Mouse (Mus musculus): ENCODE measurements at regions not wholly inside any gene's neighbourhood (a gene's known extent, or its start where the extent isn't known, plus 50 kb on each side); places are given as distances from the start of the nearest gene placed in this dataset.

DNA sequence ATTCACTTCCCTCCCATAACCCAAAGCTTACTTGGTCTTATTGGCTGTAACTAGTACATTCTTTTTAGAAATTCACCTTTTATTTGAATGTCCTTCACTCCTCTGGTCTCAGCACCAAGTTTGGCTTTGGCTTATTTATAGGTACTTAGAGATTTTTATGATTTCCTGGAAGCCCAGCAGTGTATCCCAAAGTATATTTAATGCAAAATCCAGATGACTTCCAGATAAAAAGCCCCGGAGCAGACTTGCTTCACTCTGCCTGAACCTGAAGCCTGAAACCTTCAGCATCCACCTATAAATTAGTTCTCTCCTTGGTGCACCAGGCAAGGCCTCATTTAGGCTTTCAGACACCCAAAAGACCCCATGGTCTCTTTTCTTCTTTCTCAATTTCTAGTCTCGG is 250.8 kb downstream of the Tle4 start:
- DNase-seq: no peak

DNA sequence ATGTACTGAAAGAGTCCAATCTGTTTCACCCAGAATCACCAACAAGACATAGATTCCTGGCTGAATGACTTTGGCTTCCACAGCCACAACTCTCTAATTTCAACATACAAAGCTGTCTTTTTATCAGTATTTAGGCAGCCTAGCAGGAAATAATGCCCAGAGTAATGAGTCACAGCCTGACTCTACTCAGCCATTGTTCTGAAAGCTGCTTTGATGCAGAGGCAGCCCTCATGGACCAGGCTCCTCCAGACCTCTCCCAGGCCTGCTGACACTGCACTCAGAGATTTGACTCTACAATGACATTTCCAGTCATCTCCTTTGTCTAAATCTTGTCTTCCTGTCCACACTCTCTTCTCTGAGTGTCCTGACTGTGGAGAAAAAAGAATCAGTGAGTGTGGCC is 250.4 kb downstream of the Tle4 start:
- DNase-seq: no peak

DNA sequence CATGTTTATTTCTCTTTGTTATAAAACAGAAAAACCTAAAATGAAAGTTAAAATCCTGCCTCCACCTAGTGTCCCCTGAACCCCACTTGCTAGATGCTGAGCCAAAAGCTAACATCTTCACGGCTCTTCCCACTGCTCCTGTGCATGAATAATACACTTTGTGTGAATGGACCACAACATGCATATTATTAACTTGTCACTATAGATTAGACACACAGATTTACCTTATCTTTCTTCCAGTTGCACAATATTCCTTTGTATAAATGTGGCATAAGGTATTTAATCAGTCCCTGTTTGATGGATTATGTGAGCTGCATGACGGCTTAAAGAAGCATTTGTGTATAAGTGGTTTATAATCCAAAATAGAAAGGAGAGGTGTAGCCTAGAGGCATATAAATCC is 248.1 kb downstream of the Tle4 start:
- DNase-seq: no peak

DNA sequence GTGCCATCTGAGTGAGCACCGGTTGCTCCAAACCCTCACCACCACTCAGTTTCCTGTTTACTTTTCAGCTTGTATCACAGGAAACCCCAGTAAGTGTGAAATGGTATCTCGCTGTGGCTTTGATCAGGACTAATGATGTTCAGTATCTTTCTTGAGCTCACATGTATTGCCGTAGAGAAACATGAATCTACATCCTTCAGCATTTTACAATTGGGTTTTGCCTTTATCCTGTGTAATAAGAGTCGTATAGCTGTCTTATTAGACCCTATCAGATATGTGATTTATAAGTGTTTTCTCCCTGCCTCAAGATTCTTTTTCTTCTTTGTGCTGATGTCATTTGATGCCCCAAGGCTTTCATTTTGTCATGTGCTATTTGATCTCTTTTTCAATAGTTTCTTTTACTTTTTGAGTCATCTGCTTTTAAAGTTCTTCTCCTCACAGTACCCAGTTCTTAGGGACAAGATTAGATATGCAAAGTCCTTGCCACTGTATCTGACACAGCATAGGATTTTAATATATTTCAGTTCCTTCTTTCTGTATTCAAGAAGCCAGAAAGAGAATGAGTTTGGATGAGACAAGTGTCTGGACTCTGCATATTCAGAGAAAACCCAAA is 246.0 kb downstream of the Tle4 start:
- DNase-seq: no peak

DNA sequence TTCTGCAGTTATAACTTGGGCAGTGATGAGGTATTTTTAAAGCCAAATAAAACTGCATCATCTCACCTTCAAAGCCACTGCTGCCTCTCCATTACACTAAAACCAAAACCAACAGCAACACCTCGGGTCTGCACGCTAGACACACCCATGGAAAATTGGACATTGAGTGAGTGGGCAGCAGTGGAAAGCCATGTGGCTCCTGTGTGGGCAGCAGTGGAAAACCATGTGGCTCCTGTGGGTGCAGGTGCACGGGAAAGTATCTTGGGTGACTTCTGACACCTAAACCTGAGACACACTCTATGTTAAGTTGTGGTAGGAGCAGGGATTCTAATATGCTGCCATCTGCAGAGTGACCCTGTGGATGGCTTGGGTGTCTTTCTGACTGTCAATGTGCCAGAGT is 245.3 kb downstream of the Tle4 start:
- no peak for DNase-seq

DNA sequence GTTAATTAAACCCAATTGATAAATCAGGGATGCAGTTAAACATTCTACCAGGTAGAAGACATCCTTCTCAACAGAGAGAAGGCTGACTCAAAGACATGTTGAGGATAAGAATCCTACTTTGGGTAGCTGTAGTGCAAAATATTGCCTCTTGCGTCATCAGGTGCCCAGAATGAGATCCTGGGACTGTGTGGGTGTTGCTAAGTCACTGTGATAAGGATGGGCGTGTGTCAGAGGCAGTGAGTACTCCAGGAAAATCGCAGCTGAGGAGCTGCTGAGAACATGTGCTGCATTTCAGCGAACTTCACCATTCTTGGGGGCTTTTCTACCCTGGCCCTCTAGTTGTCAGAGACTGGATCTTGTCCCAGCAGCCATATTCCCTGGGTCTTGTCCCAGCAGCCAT is 244.7 kb downstream of the Tle4 start:
- no peak for DNase-seq

DNA sequence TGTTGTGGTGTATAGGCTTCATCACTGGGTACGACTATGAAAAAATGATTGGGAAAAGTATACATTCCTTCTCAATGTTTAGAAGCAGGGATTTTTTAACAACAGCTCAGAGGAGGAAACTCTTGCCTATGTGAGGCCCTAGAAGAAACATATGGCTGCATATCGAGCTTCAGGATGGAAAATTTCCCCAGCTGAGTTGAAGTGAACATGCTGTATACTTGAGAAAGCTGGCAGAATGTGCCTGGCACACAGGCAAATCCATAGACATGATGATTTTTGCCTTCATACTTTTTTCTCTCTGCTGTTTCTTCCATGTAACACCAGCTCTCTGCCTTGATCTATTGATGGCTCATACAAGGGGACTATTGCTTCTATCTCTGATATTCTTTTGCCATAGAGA is 242.7 kb downstream of the Tle4 start:
- DNase-seq: no peak

DNA sequence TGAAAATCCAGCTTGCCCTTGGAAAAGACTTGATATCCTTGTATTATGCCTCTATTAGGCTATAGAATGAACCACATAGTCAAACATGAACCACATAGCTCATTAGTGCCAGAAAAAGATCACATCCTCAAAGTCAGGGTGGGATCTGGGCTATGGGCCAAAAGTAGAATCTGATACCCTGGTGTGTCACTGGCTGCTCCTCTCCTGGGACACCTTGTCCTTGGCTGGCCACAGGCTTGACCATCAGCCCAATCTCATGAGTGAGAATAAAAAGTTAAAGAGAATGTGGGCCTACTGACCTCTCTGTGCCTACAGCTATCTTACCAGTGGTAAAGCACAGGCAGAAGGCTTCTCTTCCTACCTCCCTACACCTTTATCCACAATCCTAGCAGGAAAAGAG is 241.9 kb downstream of the Tle4 start:
- no peak for DNase-seq

DNA sequence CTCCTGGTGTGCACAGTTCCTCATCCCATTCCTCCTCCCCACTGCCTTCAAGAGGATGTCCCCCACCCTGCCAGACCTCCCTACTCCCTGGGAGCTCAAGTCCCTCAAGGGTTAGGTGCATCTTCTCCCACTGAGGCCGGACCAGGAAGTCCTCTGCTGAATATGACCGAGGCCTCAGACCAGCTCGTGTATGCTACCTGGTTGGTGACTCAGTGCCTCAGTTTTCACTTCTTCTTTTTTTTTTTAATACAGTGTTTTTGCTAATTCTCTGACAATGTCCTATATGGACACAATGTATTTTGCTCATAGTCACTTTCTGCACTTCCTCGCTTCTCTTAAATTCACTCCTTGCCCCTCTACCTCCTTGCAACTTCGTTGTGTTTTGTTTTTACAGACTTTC is 237.2 kb downstream of the Tle4 start:
- no peak for DNase-seq

DNA sequence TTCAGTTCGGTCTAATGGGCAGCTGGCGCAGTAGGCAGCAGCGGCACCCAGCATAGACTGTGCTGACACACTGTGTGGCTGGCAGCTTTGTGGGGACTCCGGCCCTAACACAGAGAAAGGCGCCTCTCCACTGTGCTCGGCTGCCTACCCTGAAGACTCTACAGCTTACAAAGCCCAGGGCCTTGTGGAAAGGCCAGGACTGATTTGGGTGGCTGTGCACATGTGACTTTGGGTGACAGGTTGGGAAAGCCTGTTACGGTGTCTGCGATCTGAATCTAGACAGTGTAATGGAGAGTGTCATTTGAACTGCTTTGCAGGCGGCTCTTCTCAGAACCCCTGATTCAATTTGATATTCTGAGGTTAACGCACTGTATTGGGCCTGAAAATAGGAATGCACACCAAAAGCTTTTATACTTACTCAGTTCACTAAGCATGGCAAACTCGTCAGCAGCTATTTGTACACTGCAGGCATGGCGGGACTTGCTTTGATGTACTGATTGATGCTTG is 228.7 kb downstream of the Tle4 start:
- no peak for DNase-seq

DNA sequence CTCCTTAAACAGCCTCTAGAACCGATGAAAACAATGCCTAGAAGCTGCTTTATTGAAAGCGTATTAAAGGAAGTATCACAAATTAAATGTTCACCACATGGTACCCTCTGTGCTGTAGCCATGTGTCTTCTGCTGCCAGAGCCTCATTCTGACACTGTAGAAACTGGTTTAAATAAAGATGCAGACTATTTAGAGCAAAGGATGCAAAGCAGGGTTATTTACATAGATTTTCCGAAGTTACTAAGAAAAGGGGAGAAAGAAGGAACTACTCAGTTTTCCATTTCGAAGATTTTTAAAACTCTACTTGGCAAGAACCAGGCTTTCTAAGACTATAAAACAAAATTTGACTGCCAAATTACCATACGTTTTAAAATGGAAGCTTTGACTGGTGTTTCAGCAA is 226.5 kb downstream of the Tle4 start:
- DNase-seq: no peak

DNA sequence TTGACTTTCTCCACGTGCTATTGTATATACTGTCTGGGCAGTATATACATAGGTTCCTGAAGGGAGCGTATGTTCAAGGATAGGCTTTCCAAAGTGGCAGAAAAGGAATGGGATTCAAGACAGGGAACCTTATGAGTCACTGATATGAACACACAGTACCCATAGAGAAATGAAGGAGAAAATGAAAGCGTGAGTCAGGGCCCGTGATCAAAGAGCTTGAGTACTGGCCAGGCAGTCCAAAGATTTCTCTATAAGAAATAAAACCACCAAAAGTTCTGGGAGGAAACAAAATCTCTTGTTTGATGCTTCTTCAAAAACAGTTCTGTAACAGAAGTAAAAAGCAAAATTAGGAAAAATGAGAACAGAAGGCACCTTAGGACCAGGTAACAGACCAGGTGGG is 223.9 kb downstream of the Tle4 start:
- no peak for DNase-seq

DNA sequence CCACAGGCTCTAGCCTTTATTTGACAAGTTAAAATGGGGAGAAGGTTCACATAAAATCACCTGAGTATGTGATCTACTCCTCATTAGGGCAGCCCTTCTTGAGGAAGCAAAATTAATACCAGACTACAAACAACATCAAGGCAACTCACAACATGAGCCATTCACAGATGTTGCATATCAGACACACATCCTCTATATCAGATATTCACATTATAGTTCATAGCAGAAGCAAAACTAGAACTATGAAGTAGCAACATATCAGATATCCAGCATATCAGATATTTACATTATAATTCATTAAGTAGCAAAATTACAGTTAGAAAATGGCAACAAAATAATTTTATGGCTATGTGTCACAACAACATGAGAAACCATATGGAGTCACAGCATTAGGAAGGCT is 217.0 kb downstream of the Tle4 start:
- DNase-seq: no peak

DNA sequence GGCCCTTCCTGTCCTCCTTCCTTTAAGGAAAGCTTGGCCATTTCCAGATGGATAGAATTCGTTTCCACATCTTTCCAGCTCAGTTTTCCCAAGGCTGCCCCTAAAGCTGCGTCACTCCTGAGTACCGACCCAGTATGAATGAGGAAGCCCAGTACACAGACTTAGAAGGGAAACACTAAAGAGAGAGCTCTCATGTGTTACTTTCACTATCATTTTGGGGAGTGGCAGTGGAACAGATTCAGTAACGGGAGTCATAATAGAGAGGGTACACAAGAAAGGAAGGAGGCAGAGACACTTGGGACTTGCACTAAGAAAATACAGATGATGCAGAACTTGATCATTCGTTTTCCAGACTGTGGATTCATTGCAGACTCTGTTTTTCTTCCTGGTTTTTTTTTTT is 210.1 kb downstream of the Tle4 start:
- no peak for DNase-seq

DNA sequence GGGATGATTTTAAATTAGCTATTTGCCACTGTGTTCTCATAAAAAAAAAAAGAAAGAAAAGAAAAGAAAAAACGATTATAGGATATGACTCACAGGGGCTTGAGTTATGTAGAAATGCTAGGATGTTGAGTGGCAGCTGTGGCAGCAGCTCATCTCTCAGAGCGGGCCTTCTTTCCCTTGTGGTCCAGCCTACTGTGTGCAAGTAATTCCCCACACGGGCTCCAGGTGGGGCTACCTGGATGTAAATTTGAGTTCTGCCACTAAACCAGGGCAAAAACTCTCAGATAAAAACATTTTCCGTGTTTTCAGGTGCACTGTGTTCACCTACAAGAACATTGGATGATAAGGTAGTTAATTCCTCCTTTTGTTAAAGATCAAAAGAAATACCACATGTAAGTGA is 209.3 kb downstream of the Tle4 start:
- DNase-seq: no peak

DNA sequence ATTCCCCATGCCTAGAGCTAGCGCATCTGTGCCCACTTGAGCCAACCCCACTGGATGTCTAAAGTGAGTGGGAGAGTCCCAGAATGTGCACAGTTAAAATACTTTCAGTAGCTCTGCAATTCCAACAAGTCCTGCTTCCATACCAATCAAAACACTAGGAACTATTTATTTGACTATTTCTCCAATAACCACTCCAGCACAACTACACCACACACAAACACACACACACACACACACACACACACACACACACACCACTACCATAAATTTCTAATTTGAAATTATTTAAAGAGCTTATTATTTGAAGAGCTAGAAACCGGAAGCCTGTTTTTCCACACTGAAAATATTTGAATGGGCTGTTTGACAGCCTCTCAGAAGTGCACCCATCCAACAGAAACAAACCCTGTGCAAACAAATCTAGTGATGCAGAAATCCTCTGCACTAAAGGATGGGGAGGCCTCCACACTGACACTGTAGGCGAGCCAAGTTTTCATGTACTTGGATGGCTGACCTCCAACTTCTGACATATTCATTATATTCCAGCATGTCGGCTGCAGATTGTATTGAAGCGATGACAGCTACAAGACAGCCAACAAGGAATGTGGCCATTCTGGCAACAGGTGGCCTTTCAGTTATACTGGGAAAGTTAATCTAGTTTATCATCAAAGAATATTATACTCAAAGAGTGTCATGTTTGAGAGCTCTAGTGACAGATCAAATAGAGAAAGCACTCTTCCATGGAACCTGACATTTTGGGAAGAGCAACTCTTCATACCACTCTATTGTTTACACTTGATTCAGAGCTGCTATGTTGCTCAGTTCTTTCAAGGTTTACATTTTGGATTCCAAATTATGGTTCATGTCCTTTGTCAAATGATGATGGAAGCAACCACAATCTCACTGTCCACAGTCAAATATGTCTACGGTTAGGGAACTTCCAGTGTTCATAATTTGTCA is 207.7 kb downstream of the Tle4 start:
- peak; percentile 35 for DNase-seq

DNA sequence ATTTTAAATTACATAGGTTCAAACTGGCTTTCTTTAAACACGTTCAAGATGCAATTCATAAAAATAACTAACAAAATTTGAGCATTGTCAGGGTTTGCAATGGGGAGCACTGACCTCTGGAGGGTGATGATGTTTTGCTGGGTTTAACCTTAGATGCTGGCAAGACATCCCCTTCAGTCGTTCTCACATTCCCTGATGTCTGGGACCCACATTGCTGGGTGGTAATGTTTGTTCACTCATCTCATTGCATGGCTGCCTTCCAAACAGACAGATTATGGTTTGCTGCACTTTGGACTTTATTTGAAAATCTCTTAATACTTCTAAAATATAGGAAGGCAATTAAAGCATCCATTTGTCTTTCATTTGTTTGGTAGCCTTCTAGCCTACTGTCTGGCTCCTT is 206.9 kb downstream of the Tle4 start:
- no peak for DNase-seq
